Mouse (Mus musculus) adrenal gland, adult 18-20 months (tissue): ENCODE measurements at regions not wholly inside any gene's neighbourhood (a gene's known extent, or its start where the extent isn't known, plus 50 kb on each side); places are given as distances from the start of the nearest gene placed in this dataset.
"Not testable (repeated sequence)": the region's sequence is repeated elsewhere in the genome, so short reads cannot be mapped to it uniquely, and the experiment has no call there.

Source experiments
- DNase-seq, 2 experiments: peaks; one replicate each; pipeline ENCODE4 v3.0.0; 2021 to 2022; ENCODE audit warnings: low spot score in 2 of 2

DNA sequence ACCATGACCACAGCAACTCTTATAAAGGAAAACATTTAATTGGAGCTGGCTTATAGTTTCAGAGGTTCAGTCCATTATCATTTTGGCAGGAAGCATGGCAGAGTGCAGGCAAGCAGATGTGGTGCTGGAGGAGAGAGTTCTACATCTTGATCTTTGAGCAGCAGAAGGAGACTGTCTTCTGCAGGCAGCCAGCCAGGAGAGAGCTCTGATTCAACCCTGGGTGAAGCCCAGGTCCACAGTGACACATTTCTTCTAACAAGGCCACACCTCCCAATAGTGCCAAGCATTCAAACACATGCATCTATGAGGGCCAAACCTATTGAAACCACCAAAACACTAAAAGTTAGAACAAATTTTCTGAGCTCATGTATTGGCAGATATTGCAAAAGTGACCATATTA lies 117.0 kb upstream of the Nxpe4 start:
- DNase-seq: no peak

DNA sequence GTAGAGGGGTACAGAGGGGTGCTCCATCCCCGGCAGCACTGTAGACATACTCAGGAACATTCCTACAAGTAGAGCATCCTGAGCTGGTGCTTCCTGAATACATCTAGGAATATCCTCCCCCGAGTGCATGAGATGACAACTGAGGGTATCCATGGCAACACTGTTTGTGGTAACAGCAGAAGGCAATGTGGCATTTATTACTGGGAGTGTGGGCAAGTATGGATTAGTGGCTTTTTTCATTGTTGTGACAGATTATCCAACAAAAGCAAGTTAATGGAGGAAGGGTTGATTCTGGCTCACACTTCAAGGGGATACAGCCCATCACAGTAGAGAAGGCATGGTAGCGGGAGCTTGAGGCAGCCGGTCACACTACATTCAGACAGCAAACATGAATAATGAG lies 114.0 kb upstream of the Nxpe4 start:
- DNase-seq: no peak

DNA sequence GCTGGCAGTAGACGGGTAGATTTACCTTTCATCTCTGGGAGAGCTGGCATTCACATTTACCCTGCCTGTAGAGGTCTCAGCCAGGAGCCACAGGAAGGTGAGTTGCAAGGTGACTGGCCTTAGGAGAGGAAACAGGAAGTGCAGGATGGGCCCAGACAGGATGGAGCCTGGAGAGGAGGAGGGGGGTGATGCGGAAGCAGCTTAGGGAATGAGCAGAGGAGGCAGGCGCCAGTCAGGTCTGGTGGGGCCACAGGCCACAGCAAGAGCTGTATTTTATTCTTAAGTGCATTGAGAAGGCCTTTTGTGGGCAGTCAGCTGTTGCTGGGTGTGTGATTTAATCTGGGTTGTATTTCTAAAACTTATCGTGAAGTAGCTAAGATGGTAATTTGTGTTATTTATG lies 108.2 kb upstream of the Nxpe4 start:
- DNase-seq: no peak

DNA sequence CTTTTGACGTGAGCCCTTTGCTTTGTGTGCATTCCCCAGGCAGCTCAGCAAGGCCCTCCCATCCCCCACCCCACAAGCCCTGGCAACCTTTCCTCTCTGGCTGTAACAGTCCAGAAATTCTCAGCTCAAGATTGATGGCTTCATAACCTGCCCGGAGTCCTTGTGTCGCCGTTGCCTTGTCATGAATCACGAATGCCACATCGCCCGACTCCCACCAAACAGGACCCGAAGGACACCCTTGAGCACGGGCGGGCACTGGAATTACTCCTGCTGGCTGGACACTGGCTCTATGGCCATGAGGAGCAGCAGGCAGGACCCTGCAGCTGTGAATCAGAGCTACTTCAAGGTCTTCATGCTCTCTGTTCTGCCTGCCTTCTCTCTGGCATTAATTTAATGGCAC lies 106.6 kb upstream of the Nxpe4 start:
- DNase-seq: peak; percentile 37 to 57

DNA sequence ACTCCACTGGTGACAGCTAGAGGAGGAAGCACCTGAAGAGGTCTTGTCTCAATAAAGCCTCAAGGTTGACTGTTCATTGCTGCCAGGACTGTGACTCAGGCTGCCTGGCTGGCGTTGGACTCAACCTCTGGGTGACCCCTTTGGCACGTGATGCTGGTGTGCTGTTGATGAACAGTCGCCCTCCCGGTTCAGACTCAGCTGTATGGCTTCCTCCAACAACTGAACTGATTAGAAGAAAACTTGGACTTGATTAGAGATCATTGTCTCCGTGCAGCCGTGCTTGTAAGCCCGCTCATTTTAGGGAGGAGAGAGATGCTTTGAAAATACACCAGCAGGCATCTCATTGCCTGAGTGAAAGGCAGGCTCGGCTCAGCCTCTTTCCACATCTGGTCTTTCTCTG lies 103.2 kb upstream of the Nxpe4 start:
- peak; percentile 43 to 53 for DNase-seq

DNA sequence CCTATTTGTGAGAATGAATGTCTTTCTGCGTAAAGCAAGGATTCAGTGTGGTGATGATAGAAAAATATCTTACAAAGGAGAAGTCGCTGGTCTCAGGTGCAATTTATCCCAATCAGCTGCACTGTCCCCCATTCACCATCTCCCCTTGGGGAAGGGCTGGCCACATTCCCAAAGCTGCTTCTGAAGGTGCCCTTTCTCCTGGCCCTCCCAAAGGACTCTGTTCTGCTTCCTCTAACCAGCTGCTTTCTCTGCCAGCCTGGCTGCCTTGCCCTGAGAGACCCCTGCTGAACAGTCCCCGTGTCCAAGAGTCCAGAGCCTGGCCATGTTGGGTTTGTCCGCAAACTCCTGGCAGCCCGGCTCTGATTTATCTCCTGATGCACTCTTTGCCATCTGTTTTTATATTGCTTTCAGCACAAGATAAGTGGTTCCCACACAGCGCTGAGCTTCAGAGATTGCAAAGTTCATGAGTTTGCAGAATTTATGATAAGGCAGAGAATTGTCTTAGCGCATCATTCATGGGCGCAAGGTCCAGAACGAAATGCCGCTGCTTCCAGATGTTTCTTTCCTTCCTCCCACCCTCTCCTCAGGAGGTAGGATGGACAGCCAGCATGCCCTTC lies 102.2 kb upstream of the Nxpe4 start:
- no peak for DNase-seq

DNA sequence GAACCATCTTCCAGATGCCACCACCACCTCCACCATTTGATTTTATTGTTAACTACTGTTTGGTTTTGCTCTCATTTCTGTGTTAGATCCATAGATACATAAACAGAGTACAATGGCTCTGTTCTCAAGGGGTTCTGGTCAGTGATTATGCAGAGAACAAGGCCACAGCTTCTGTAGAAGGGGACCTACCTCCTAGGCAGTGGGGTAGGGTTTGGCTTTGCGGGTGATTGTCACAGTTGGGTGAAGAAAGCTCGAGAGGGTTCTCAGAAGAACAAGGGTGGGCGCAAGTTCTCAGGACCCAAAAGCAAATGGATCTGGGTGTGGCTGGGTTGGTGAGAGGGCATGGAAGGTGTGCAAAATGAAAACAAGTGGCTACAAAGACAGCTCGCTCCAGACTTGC lies 100.8 kb upstream of the Nxpe4 start:
- no peak for DNase-seq

DNA sequence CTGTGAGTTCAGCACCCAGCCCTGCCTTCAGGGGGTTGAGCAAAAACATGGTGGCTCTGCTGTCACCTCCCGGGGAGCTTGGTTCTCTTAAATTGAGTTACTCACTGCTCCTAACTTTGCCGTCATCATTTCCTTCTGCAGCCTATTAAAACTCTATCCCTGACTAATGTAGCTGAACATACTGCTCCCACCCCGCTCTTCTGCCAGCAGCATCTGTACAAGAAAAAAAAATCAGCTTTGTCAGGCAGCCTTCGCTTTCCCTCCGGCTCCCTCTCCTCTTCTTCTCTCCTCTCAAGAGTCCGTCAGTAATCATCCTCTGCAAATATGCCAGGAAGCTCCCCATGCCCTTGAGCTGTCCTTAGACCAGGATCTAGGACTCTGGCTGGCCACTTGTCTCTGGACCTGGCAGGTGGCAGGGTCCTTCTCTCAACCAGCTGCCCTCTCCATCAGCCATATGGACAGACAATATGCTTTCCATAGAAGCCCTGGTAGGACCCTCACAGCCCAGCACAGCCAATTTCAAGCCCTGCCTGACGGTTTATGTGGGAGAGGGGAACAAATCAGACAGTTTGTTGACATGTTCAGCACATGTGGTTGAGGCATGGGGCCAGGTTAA lies 95.0 kb upstream of the Nxpe4 start:
- no peak for DNase-seq

DNA sequence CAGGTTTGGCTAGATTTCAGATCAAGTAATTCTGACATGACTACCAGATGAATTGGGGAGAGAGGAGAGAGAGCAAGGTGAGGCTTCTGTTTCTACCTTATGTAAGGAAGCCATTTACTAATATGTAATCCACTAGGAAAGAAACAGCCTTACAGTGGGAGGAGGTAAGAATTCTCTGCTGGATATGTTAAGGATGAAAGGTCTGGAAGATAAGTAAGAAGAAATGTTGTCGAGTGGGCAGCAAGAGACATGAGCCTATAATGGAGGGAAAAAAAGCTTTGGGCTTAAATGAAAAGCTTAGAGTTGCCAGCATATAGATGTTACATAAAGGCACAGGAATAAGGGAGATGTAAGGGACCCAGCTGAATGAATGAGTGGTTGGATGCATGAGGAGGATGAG lies 89.2 kb upstream of the Nxpe4 start:
- no peak for DNase-seq

DNA sequence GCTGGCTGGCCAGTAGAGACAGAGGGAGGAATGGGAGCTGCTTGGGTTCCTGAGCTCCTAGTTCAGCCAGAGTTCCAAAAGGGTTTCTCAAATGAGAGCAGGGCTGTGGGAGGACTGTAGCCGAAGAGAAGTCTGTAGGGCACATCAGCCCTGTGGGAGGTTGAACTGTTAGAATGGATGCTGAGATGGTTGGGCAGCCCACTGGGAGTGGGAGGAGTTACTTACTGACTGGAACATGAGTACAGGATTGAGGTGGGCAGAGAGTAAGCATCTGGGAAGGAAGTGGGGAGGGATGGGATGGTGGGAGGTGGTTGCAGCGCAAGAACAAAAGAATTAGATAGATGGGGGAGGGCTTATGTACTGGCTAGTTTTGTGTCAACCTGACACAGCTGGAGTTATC lies 88.7 kb upstream of the Nxpe4 start:
- no peak for DNase-seq

DNA sequence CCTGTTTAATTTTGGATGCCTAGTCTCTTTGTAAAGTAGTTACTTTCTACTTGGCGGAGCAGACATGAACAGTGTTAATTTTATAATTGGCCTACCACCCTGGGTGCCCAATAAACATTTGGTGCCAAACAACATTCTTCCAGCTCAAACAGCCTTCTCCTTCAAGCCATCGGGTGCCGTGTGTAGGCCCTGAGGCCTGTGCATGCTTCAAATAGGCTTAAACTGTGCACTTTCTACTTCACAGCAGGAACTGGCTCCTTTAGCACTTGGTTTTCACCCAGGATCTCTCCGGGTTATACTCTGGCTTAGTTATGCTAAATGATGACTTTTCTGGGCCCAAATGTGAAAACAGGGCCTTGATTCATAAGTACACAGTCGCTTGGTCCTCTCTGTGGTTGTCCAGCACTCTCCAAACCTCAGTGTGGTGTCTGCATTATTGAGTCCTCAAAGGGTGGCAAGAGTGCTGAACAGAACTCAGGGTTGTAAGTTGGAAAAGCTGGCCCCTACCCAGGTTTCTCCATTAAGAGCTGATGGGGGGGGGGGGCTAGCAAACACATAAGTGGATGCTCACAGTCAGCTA lies 86.1 kb upstream of the Nxpe4 start:
- no peak for DNase-seq

DNA sequence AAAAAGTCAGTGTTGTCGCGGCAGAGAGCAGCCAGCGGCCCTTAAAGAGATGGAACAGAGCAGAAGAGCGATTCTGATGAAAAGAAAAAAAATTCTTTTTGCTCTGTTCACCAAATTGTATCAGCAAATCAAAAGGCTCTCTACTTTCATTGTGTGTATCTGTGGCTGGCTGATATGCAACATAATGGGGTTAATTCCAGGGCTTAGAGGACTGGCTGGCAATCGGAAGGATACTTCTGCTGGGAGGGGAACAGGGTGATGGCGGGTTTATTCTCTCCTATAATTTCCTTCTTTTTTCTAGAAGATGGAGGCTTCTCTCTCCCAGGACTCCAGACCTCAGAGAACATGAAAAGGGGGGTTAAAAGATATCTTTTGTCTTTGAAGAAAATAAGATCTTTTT lies 79.4 kb upstream of the Nxpe4 start:
- DNase-seq: no peak

DNA sequence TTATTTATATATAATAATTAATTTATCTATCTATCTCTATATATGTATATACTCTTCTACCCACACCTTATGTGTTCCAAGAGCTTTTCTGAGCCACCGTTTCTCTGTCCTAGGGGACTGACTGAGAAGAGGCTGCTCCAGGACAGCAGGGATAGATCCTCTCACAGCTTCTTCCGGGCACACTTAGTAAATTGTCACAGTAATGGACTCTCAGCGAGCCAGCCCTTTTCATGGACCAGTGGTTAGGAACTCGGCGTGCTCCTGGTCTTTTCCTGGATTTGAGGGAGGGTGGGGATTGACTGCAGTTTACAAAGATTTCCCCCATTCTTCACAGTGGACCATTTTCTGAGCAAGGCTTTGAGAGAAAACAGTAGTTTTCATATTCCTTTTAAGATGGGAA lies 77.6 kb upstream of the Nxpe4 start:
- DNase-seq: not testable (repeated sequence)

DNA sequence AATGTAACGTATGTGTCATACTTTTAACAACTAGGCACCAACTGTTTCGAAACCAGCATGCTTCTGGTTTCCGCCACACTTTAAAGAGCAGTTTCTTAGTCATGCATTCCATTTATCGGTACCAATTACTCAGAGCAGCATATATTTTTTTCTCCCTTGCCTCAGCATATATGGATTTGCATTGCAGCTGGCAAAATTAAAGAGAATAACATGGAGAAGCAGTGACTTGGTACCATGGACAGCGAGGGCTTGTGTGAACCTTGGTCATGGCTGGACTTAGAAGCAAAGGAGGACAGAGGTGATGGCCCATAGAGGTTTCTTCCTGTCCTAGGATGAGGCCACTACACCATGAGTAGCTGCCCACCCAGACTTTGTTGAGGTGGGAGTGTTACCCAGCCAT lies 72.2 kb upstream of the Nxpe4 start:
- no peak for DNase-seq

DNA sequence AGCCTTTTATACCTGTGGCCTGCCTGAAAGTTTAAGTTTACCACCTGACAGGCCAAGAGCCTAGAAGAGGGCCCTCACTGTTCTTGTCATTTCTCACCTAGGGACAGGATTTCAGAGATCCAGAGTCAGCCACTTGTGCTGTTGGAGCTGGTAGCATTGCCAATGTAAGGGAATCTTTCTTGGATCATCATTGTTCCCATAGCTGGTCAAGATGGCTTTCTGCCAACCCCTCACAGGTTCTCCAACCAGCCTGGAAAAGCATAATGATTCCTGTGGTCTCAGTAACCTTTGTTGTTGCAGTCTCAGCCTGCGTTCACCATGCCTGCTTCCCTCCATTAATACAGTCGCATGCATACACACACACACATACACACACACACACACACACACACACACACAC lies 67.1 kb upstream of the Nxpe4 start:
- DNase-seq: no peak

DNA sequence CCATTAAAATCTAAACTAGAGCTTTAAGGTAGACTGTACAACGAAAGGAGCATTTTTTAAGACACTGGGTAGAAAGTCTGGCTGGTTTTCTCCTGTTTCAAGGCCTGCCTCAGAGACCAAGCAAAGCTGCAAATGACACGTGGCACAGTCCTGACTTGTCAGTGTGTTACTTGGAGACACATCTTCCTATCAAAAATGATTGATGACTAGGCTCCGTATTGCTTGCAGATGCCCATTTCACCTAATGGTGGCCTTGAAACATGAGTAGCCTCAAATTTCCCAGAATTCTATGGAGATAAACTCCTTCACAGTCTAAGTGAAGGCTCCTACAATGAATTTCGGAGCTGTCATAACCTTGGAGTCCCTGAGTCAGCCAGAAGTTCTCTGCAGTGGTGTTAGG lies 62.0 kb upstream of the Nxpe4 start:
- peak in 1 of 2 experiments; percentile 2 for DNase-seq

DNA sequence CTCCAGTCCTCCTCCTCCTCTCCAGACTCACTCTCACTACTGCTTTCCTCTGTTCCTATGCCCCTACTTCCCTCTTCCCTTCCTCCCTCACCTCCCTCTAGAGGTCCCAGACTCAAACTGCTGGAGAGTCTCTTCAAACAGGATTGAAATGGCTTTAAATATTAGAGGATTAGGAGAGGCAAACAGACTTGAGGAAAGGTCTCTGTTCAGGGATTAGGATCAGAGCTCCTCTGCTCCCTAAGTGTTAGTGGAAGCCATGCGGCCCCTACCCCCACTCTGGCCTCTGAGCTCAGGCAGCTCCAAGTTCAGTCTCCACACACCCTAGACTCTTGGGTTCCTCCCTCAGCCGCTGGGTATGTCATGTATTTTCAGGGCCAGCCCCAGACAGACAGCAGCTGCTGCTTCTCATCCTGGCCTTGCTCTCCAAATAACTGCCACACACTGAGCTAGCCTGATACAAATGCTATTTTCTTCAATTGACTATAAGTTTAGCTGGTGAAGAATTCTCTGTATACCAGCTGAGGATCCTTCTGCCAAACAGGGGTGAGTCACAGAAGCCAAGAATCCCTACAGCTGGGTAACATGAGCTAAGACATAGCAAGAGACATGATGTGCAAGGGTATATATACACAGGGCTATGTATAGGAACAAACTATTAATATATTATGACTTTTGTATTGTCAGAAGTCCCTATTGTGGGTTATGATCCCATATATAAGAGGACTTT lies 55.2 kb upstream of the Nxpe4 start:
- DNase-seq: no peak

DNA sequence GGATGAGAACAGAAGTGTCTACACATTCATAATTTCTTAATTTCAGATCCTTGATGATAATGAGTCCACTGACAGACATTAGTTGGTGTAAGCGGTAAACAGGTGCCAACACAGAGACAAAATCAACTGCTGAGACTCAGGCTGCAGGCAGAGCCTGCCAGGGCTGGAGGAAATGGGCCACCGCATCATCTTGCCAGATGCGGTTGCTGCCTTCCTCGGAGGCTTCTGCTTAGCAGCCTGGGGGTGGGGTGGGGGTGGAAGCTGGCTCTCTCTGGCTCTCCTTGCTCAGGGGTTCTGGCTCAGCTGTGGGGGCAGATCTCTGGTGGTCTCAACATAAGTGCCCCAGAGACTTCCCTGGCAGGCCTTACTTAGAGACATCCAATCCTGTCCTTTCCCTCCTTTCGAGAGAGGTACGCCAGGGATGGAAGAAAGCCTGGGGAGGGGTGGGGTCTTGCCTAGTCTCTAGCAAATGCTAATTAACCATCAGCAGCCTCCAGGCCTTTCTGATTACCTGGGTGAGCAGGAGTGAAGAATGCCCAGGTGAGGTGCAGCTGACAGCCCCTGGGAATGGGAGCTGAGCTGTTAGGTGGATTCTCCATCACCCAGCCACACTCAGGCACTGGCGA lies 52.7 kb upstream of the Nxpe4 start:
- DNase-seq: no peak

DNA sequence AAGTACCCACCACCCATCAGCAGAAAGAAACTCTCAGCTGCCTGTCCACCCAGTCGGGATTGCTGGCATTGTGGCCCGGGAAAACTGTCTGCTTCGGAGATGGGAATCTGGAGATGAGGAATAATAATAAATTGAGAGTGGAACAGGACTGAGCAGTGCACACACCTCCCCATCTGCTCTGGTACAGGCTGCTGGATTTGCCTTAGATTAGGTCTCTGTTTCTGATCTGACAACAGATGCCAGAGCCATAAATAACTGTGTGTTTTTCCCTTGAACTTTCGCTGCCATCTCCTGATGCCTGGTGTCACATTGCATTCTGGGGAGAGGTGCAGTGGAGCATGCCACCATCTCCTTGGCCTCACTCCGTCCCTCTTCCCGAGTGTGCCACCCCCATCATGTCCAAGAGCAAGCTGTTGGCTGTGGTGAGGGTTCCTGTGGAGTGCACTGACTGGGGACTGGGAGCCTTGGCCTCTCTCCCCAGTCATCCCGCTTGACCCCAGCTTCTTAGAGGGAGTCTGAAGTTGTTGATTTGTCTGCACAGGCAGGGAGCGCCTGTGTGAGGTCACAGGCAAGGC lies 50.4 kb upstream of the Nxpe4 start:
- DNase-seq: no peak
